Mouse (Mus musculus): ENCODE data around the gene Notum. TPM values are rescaled to one million over a fixed set of nuclear protein-coding genes. Genes with fewer than 3 reads are reported as not detected.

Notum gene
- under 1 TPM in 1 of 2 experiments, not detected in 1; 0.20 TPM for total RNA-seq (2021)

GRCm38 (mm10) chr11:120661076-120661460 is at the start of gene Notum:
Gene Notum (minus strand): TSS chr11:120661175.
- DNase-seq (ENCODE audit: low spot score) = no peak
- intact Hi-C loops (cut with DNase I) = no loop called here

DNA sequence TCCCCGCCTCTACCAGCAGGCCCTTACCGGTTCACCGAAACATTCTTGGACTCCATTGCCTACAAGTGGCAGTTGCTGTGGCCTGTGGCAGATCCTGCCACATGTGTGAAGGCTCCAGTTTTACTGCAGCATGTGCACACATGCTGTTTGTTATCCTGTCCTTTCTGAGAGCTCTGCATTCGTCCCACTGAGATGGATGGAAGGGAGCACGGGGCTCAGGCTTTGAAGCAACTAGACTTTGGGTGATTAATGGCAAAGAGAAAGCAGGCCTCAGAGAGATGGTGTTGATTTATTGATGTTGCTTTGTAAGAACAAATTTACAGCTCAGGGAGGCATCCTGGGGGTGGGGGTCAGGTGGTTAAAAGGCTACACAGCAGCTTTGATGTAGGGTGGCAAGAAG is 49.7 kb upstream of the Notum start:
- intact Hi-C loops (cut with DNase I) = loop anchor here (10.0 kb wide), 1 partner anchor 196 kb away; no protein-coding TSS in a partner anchor

GRCm38 (mm10) chr11:120709551-120709950 is 48.6 kb upstream of the Notum start:
- intact Hi-C loops (cut with DNase I) = no loop called here
- DNase-seq (ENCODE audit: low spot score) = no peak

More for the DNA sequence above, 49.7 kb upstream of the Notum start:
- no peak for DNase-seq (ENCODE audit: low spot score)

DNA sequence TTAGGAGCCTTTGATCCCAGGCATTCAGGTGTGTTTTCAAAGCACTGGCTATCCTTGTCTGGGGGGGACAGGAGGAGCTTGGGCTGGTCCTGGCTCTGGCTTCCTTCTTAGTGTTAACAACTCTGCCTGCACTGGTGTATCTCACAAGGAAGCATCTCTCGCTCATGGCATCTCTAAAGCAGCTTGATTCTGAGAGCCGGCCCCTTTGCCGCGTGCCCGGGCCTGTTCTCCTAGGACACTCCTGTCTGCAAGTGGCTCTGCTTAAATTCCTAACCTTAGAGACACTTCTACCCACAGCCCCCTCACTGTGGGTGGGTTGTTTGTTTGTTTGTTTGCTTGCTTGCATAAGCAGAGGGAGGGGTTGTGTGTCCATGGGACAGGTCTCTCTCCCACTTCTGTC is 47.0 kb upstream of the Notum start:
- intact Hi-C loops (cut with DNase I) = no loop called here

DNA sequence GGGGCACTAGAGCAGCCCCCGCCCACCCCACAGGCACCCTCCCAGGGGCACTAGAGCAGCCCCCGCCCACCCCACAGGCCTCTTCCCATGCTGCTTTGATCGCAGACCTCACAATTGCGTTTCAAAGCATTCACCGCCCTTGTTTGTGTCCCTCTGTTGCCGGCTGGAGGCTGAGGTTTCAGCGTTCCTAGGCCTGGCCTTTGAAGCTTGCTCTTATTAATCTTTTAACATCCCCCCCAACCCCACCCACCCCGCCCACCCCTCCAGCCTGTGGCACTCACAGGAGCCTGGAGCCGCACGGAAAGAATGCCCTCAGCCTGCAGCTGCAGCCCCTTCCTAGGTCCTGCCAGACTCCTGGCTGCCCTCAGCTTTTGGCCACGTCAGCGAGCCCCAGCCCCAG is 46.2 kb upstream of the Notum start:
- intact Hi-C loops (cut with DNase I) = no loop called here
- no peak for DNase-seq (ENCODE audit: low spot score)

More for the DNA sequence above, 47.0 kb upstream of the Notum start:
- DNase-seq (ENCODE audit: low spot score) = no peak

GRCm38 (mm10) chr11:120706120-120706519 is 45.1 kb upstream of the Notum start:
- intact Hi-C loops (cut with DNase I) = no loop called here
- DNase-seq (ENCODE audit: low spot score) = no peak

GRCm38 (mm10) chr11:120704486-120705325 is 43.7 kb upstream of the Notum start:
- DNase-seq (ENCODE audit: low spot score) = no peak
- intact Hi-C loops (cut with DNase I) = no loop called here

DNA sequence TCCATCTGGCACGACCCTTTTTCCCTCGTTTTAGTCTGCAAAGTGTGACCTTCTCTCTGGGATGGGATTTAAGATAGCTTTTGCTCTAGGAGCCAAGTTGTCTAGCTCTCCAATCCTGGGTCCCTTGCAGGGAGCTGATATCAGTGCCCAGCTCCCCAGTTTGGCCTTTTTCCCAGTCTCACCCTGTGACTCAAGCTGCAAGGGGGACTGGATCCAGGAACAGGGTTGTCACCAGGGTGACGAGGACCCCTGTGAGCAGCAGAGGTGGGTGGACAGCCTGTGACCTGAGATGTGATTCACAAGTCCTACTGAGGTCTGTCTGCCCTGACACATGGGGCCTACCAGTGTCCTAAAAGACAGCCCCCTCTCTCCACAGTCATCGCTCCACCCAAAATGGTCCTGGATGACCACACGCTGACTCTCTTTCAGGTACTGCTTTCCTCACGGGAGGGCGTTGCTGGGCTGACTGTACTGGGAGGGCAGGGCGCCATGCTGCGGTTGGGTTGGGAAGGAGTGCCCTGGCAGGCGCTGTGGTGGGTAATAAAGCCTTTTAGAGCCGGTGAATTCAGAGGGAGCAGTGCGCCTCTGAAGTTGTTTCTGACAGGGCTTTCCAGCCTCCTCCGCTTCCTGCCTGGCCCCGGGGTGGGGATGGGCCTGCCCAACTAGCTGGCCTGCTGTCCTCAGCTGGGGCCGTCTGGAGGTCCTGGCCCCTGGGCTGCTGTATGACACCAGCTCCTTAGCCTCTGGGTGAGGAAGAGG is 42.9 kb upstream of the Notum start:
- no peak for DNase-seq (ENCODE audit: low spot score)
- intact Hi-C loops (cut with DNase I) = no loop called here

DNA sequence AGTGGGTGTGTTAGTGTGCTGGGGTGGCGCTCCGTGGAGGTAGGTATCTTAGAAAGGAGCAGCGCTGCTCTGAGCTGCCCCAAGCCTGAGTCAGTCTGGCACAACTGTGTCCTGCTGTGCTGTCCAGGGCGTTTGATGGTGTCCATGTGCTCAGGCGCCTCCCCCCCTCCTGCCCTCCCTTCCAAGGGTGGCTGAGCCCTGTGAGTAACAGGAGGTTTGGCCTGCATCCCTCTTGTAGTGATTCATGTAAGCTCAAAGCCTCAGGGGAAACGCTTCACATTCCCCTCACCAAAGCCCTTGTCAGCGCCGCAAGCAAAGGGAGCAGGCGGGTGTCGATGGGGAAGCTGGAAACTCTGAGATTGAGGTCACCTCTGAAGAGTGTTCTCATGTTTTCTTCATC is 36.8 kb upstream of the Notum start:
- peak; percentile 59 for DNase-seq (ENCODE audit: low spot score)
- intact Hi-C loops (cut with DNase I) = no loop called here

DNA sequence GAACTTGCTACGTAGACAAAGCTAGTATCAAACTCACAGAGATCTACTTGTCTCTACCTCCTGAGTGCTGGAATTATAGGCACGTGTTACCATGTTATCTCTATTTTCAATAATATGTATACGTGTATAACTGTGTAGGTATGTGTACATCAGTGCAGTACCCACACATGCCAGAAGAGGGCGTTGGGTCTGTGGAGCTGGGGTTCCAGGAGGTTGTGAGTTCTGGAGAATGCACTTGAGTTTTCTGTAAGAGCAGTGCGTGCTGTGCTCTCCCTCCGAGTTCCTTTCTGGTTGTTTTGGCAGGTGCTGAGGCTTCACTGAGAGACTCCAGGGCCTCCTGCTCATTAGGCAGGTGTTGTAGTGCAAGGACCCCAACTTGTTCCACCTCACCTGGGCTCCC is 35.6 kb upstream of the Notum start:
- no peak for DNase-seq (ENCODE audit: low spot score)
- intact Hi-C loops (cut with DNase I) = no loop called here

GRCm38 (mm10) chr11:120695641-120696040 is 34.7 kb upstream of the Notum start:
- no peak for DNase-seq (ENCODE audit: low spot score)
- intact Hi-C loops (cut with DNase I) = no loop called here

DNA sequence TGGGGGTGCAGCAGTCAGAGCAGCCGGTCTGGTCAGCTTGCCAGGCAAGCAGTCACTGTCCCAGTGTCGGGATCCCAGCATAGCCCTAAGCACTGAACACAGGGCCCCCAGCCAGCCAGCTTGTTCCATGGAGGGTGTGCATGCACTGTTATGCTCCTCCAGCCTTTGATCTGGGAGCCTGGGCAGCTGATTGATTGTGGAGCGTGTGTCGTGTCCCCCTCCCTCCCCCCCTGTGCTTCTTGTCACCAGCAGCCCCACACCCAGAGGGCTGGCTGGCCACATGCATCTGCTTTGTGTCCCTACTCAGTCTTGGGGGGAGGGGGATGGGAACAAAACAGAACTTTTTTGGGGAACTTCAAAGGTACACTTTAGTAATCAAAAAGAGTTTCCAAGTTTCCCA is 34.2 kb upstream of the Notum start:
- DNase-seq (ENCODE audit: low spot score) = no peak
- intact Hi-C loops (cut with DNase I) = no loop called here

DNA sequence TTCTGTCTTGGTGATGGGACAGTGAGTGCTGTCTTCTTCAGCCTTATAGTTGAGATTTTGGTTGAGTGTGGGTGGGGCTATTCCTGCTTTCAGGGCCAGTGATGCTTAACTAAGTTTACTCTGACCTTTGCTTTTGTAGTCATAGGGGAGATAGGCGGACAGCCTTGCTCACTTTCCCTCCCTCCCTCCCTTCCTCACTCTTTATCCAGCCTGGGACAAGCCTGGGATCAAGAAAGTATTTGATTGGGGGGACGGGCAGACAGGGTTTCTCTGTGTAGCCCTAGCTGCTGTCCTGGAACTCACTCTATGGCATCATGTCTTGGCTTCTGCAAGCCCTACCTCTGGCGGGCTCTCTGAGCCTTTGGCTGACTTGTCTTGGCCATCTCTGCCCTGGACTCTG is 32.5 kb upstream of the Notum start:
- no peak for DNase-seq (ENCODE audit: low spot score)
- intact Hi-C loops (cut with DNase I) = no loop called here

DNA sequence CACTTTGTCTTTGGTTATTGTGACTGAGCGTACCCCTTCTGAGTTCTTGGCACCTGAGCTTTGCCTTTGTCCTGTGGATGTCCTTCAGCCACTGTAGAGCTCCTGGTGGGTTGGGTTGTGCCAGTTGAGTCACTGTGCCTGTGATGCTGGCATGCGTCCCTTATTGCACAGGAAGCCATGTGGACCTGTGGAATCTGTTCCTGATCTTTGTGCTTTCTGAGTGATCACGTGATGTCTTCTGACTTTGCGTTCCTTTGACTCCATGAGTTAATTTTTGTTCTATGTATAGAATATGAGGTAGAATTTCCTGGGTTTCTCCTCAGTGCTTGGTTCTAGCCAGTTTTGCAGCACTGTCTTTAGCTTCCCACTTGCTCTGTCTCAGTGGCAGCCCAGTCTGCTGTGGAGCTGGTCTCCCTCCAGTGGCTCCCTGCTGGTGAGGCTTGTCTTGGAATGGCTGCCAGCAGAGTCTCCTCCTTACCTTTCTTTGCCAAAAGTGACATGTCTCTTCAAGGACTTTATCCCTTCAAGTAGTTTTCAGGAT is 31.6 kb upstream of the Notum start:
- intact Hi-C loops (cut with DNase I) = no loop called here
- no peak for DNase-seq (ENCODE audit: low spot score)

DNA sequence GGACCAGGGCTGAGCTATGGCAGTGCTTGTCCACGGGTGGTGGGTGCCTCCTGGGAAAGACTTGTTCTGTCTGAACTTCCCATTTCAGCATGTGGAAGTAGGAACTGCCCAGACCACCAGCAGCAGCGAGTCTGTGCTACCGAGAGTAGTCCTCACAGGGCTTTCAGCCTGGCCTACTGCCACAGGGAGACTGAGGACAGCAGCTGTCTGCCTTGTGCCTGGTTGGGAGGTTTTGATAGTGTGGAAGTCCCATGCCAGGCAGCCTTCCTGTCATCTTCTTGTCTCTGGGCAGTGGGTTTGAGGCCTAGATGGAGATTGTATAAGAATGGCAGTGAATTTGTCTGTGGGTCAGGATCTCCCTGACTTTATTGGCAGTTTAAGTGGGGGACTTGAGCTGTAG is 28.4 kb upstream of the Notum start:
- intact Hi-C loops (cut with DNase I) = no loop called here
- no peak for DNase-seq (ENCODE audit: low spot score)

DNA sequence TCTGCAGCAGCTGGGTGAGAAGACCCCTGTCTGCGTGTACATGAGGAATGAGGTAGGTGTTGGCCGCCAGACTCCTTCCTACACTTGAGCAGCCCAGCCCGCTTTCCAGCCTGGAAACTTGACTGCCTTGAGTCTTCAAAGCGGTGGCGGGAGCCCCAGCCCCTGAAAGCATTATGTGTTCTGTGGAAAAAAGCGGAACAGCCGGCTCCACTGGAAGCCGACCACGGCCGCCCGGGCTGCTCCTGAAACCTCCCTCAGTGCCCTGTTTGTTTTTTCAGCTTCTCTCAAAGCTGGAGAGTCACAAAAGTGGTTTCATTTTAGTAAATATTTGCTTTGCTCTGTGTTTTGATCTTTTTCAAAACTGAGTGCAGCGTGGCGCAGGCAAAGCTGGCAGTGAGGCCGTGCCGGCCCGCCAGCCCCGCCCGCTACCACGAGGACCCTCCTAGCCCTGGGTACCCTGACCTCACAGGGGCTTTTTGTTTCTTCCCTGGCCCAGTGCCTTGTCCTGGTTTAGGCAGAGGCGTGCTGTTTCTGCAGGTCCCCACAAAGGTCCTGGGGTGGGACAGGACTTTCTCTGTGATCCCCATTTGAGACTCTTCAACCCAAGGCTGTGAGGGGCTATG is 25.8 kb upstream of the Notum start:
- DNase-seq (ENCODE audit: low spot score) = no peak
- intact Hi-C loops (cut with DNase I) = no loop called here

- intact Hi-C loops (cut with DNase I) = no loop called here
- no peak for DNase-seq (ENCODE audit: low spot score)
Measured at GRCm38 (mm10) chr11:120684660-120685059, 23.7 kb upstream of the Notum start.

DNA sequence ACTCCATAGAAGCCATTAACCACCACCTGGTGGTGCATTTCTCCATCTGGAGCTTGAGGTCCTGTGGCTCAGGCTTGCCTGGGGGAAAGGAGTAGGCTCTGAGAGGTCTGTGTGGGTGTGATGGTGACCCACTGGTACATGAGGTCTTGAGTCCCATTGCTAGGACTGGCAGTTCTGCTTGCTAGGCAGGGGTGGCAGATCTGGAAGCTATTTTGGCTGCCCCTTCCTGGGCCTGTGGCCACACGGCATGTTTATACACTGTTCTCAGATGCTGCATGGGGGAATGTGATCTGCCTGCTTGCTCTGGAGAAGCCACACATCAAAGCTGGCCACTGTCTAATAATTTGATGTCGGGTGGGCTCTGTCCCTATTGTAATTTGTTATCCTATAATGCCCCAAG is 23.1 kb upstream of the Notum start:
- DNase-seq (ENCODE audit: low spot score) = no peak
- intact Hi-C loops (cut with DNase I) = no loop called here

GRCm38 (mm10) chr11:120683536-120683935 is 22.6 kb upstream of the Notum start:
- intact Hi-C loops (cut with DNase I) = no loop called here
- DNase-seq (ENCODE audit: low spot score) = no peak

DNA sequence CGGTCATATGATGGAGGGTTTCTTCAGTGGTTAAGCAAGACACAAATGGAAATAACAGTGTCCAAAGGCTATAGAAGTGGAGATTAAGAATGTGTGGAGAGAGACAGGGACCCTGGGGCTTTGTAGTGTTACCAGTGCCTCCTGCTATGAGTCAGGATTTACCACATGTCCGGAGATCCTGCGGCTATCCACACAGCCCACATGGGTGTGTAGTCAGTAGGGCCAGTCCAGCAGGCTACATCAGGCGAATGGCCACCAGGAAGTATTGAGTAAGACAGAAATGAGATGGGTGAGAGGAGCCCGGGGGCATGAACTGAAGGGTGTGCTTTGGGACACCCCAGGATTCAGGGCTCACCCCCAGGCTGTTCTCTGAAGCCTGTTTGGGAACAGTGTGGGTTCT is 21.7 kb upstream of the Notum start:
- DNase-seq (ENCODE audit: low spot score) = no peak
- intact Hi-C loops (cut with DNase I) = no loop called here

DNA sequence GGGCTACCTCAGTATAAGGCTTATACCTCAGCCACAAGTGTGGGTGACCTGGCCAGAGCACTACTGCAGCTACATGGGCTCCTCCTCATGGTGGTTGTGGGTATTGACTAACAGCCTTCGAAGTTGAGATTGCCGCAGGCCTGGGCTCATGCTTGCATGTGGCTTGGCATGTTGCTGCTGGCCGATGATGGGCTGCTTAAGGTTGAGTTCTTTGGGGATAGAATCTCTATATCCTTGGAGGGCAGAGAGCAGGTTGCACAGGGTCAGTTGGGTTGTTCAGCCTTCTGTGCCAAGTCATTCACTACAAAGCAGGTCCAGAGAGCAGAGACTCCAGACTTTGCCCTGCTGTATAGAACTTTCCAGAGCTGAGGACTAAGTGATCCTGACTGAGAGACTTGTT is 18.9 kb upstream of the Notum start:
- DNase-seq (ENCODE audit: low spot score) = no peak
- intact Hi-C loops (cut with DNase I) = no loop called here
